Mouse (Mus musculus): ENCODE results near the gene Sgpl1. TPM values are rescaled to one million over a fixed set of nuclear protein-coding genes. Genes with fewer than 3 reads are reported as not detected.

The Sgpl1 gene
- polyA plus RNA-seq, 1 experiment from 2014 or later: 64.5 TPM

DNA sequence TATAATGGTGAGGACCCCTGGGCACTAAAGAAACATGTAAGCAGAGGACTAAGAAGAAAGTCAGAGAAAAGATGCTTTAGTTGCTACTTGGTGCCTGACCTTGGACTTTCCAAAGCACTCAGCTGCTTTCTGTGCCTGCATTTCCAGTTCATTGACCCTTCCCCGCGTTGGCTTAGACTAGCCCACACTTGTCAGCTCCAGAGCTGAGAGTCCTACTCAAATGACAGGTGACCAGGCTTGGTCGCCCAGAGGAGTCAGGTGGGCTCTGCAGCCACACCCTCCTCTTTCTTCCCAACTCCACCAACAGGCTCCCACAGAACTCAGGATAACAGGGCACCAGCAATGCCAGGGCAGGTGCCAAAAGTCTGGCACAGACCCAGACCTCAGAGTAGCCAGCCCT, 14.9 kb upstream of the Sgpl1 start:
- ATAC-seq (ENCODE audit: low FRiP score, low TSS enrichment): no peak
- Histone ChIP-seq H3K9me3 (ENCODE audit: control insufficient read depth, low read length) (no peaks in the 10 kb centered on the region), H3K27ac (replicated peaks; ENCODE audit: low read depth, low read length) (no peak overlapping the region), H3K4me2 (ENCODE audit: low read length) (no peak overlapping the region), H3K36me3 (ENCODE audit: control insufficient read depth, insufficient read depth, low read length) (no peaks in the 10 kb centered on the region), H3K9ac (replicated peaks; ENCODE audit: low read length) (no peak overlapping the region), H3K4me1 (ENCODE audit: control insufficient read depth, insufficient read depth, low read length) (no peaks in the 10 kb centered on the region), H3K4me3 (replicated peaks; ENCODE audit: low read depth, low read length) (no peak overlapping the region), H3K27me3 (ENCODE audit: control insufficient read depth, insufficient read depth, low read length) (no peaks in the 10 kb centered on the region)
- WGBS: 75% methylated on average over 3 of the region's 3 CpGs
- DNase-seq: no peak

DNA sequence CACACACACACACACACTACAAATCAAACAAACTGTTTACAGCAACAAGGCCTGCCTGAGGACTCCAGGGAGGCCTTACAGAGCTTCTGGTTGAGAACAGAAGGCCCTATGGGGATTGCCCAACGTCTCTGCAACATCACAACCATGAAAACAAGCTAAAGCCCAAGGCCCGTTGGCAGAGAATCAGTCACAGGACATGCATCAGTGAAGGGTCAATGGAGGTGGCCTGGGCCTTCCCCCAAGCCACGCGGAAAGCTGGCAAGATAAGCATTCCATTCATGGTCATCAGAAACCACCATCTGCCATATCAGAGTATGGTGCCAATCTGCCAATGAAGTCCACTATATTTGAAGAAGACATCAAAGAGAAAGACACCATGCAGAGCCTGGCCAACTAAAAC, 13.2 kb upstream of the Sgpl1 start:
- Histone ChIP-seq H3K9me3 (ENCODE audit: control insufficient read depth, low read length) (no peaks in the 10 kb centered on the region), H3K9ac (replicated peaks; ENCODE audit: low read length) (no peak overlapping the region), H3K27me3 (ENCODE audit: control insufficient read depth, insufficient read depth, low read length) (no peaks in the 10 kb centered on the region), H3K27ac (replicated peaks; ENCODE audit: low read depth, low read length) (no peak overlapping the region), H3K4me3 (replicated peaks; ENCODE audit: low read depth, low read length) (no peak overlapping the region), H3K4me1 (ENCODE audit: control insufficient read depth, insufficient read depth, low read length) (no peaks in the 10 kb centered on the region), H3K4me2 (ENCODE audit: low read length) (no peak overlapping the region), H3K36me3 (ENCODE audit: control insufficient read depth, insufficient read depth, low read length) (no peaks in the 10 kb centered on the region)
- 76% methylated on average over 4 of the region's 4 CpGs for WGBS
- no peak for DNase-seq
- no peak for ATAC-seq (ENCODE audit: low FRiP score, low TSS enrichment)

DNA sequence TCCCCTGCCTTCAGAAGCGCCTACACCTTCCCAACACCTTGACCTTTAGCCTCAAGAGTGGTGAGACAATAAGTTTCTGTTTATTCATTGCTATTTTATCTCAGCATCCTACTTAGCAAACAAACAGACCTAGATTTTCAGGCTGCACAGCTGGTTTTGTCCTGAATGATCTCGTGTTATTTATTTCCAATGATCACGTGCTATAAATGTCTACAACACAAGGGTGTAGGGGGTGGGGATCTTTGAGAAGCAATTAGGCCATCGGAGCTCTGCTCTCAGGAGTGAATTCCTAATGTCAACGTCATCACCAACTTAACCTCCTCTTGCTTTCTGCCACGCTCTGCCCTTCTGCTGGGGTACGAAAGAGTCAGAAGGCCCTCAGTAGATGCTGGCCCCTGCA, 12.6 kb upstream of the Sgpl1 start:
- Histone ChIP-seq H3K9ac (replicated peaks; ENCODE audit: low read length) (no peak overlapping the region), H3K27me3 (ENCODE audit: control insufficient read depth, insufficient read depth, low read length) (no peaks in the 10 kb centered on the region), H3K9me3 (ENCODE audit: control insufficient read depth, low read length) (no peaks in the 10 kb centered on the region), H3K4me2 (ENCODE audit: low read length) (no peak overlapping the region), H3K4me1 (ENCODE audit: control insufficient read depth, insufficient read depth, low read length) (no peaks in the 10 kb centered on the region), H3K4me3 (replicated peaks; ENCODE audit: low read depth, low read length) (no peak overlapping the region), H3K36me3 (ENCODE audit: control insufficient read depth, insufficient read depth, low read length) (no peaks in the 10 kb centered on the region), H3K27ac (replicated peaks; ENCODE audit: low read depth, low read length) (no peak overlapping the region)
- ATAC-seq (ENCODE audit: low FRiP score, low TSS enrichment) (no peak), DNase-seq (no peak)
- WGBS: 88% methylated on average over 7 of the region's 7 CpGs

DNA sequence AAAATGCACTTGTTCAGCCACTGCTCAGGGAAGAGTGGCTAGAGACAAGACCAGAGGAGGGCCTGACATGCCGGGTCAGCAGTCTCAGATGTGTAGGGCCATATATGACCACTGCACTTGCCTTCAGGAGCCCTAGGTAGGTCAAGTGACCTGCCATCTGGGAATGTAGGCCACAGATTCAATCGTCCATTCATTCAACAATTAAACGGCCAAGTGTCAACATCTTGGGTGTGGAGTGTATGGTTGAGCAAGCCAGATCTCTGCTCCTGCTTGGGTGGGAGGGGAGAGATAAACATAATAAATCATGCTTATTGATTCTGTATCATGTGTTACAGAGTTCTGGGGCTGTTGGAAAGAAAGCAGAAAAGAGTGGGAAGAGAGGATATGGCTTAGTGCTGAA, 11.1 kb upstream of the Sgpl1 start:
- H3K4me1 ChIP-seq (ENCODE audit: control insufficient read depth, insufficient read depth, low read length): no peaks in the 10 kb centered on the region
- no peaks in the 10 kb centered on the region for H3K9me3 ChIP-seq (ENCODE audit: control insufficient read depth, low read length)
- no peak overlapping the region for H3K4me2 ChIP-seq (ENCODE audit: low read length)
- H3K27ac ChIP-seq (replicated peaks; ENCODE audit: low read depth, low read length): no peak overlapping the region
- no peak overlapping the region for H3K9ac ChIP-seq (replicated peaks; ENCODE audit: low read length)
- ATAC-seq (ENCODE audit: low FRiP score, low TSS enrichment) (no peak), DNase-seq (no peak)
- H3K36me3 ChIP-seq (ENCODE audit: control insufficient read depth, insufficient read depth, low read length): no peaks in the 10 kb centered on the region
- H3K27me3 ChIP-seq (ENCODE audit: control insufficient read depth, insufficient read depth, low read length): no peaks in the 10 kb centered on the region
- WGBS: 85% methylated on average over 3 of the region's 3 CpGs
- H3K4me3 ChIP-seq (replicated peaks; ENCODE audit: low read depth, low read length): no peak overlapping the region

DNA sequence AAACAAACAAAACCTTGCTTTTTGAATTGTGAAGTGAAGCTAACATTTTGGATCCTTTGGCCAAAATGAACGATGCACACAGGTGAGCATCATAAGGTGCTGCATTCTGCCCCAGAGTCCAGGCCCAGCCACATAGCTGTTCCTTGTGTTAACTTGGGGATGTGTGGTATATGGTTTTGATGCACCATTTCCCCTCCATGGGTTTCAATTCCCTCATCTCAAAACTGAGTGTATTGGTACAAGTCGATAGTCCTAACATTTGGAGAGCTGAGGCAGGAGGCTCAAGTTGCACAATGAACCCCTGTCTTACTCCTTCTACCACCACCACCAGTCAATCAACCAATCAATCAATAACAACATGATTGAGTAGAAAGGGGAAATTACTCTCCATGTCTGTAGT, 8.9 kb upstream of the Sgpl1 start:
- 92% methylated on average over 2 of the region's 2 CpGs for WGBS
- no peak for ATAC-seq (ENCODE audit: low FRiP score, low TSS enrichment)

DNA sequence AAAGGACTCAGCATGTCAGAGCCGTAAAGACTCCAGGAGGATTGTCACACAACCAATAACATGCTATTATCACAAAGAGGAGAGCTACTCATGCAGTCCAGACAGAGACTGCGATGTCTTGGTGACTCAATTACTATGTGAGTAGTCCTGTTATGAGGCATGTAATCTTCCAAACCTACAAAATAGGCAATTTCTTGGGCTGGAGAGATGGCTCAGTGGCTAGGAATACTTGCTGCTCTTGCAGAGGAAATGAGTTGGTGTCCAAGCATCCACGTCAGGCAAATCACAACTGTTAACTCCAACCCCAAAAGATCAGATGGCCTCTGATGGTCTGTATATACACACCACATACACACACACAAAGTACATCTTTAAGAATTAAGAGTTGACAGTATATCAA, 8.1 kb upstream of the Sgpl1 start:
- Histone ChIP-seq H3K4me2 (ENCODE audit: low read length) (no peak overlapping the region), H3K4me1 (ENCODE audit: control insufficient read depth, insufficient read depth, low read length) (no peaks in the 10 kb centered on the region), H3K4me3 (replicated peaks; ENCODE audit: low read depth, low read length) (no peak overlapping the region), H3K9ac (replicated peaks; ENCODE audit: low read length) (no peak overlapping the region), H3K27ac (replicated peaks; ENCODE audit: low read depth, low read length) (no peak overlapping the region), H3K9me3 (ENCODE audit: control insufficient read depth, low read length) (no peaks in the 10 kb centered on the region), H3K36me3 (ENCODE audit: control insufficient read depth, insufficient read depth, low read length) (no peaks in the 10 kb centered on the region), H3K27me3 (ENCODE audit: control insufficient read depth, insufficient read depth, low read length) (no peaks in the 10 kb centered on the region)
- ATAC-seq (ENCODE audit: low FRiP score, low TSS enrichment): no peak
- WGBS: 84% methylated on average over 3 of the region's 3 CpGs
- DNase-seq: no peak

More for the DNA sequence above, 8.9 kb upstream of the Sgpl1 start:
- H3K9ac ChIP-seq (replicated peaks; ENCODE audit: low read length): no peak overlapping the region
- H3K9me3 ChIP-seq (ENCODE audit: control insufficient read depth, low read length): no peaks in the 10 kb centered on the region
- no peaks in the 10 kb centered on the region for H3K36me3 ChIP-seq (ENCODE audit: control insufficient read depth, insufficient read depth, low read length)
- no peaks in the 10 kb centered on the region for H3K27me3 ChIP-seq (ENCODE audit: control insufficient read depth, insufficient read depth, low read length)
- H3K4me1 ChIP-seq (ENCODE audit: control insufficient read depth, insufficient read depth, low read length): no peaks in the 10 kb centered on the region
- no peak overlapping the region for H3K4me2 ChIP-seq (ENCODE audit: low read length)
- no peak for DNase-seq
- H3K4me3 ChIP-seq (replicated peaks; ENCODE audit: low read depth, low read length): no peak overlapping the region
- H3K27ac ChIP-seq (replicated peaks; ENCODE audit: low read depth, low read length): no peak overlapping the region

DNA sequence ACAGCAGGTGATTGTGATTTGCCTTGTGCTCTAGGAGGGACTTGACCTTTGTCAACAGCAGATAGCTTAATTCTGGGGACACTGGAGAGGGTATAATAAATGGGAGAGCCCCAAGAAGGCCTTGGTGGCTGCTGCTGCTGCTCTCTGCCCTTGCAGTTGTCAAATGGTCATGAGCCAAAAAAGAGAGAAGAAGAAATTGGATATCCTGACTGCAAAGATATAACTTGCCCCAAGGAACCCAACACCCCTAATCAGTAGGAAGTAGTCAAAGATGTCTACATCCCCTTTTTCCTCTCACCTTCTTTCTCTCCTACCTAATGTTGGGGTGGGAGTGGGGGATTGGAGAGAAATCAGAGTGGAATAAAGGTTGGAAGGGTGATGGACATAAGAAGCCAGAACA, 4.6 kb upstream of the Sgpl1 start:
- Histone ChIP-seq H3K27me3 (ENCODE audit: control insufficient read depth, insufficient read depth, low read length) (no peaks in the 10 kb centered on the region), H3K4me1 (ENCODE audit: control insufficient read depth, insufficient read depth, low read length) (no peaks in the 10 kb centered on the region), H3K4me2 (ENCODE audit: low read length) (no peak overlapping the region), H3K36me3 (ENCODE audit: control insufficient read depth, insufficient read depth, low read length) (no peaks in the 10 kb centered on the region), H3K27ac (replicated peaks; ENCODE audit: low read depth, low read length) (no peak overlapping the region), H3K4me3 (replicated peaks; ENCODE audit: low read depth, low read length) (no peak overlapping the region), H3K9me3 (ENCODE audit: control insufficient read depth, low read length) (no peaks in the 10 kb centered on the region), H3K9ac (replicated peaks; ENCODE audit: low read length) (no peak overlapping the region)
- no peak for ATAC-seq (ENCODE audit: low FRiP score, low TSS enrichment)
- no peak for DNase-seq

DNA sequence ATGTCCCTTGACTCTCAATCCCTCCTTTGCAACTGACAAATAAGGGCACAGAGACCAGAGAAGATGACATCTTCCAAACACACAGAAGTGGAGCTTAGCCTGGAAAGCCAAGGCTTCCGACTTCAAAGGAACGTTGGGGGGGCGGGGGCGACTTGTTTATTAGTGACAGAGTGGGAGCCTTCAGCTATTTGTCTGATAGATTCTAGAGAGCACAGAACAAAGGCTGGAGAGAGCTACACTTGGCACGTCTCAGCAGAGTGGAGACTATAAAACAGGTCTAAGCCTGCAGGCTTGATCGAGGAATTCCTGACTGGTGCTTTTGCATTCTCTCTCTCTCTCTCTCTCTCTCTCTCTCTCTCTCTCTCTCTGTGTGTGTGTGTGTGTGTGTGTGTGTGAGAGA, 3.1 kb upstream of the Sgpl1 start:
- Histone ChIP-seq H3K27me3 (ENCODE audit: control insufficient read depth, insufficient read depth, low read length) (no peaks in the 10 kb centered on the region), H3K9ac (replicated peaks; ENCODE audit: low read length) (no peak overlapping the region), H3K4me3 (replicated peaks; ENCODE audit: low read depth, low read length) (no peak overlapping the region), H3K4me1 (ENCODE audit: control insufficient read depth, insufficient read depth, low read length) (peaks cover 1% of the 10 kb centered on the region; the same call in 1 of the 2 replicates), H3K4me2 (ENCODE audit: low read length) (no peak overlapping the region), H3K9me3 (ENCODE audit: control insufficient read depth, low read length) (no peaks in the 10 kb centered on the region), H3K27ac (replicated peaks; ENCODE audit: low read depth, low read length) (no peak overlapping the region), H3K36me3 (ENCODE audit: control insufficient read depth, insufficient read depth, low read length) (no peaks in the 10 kb centered on the region)
- ATAC-seq (ENCODE audit: low FRiP score, low TSS enrichment) (no peak), DNase-seq (no peak)
- 55% methylated on average over 6 of the region's 6 CpGs for WGBS

DNA sequence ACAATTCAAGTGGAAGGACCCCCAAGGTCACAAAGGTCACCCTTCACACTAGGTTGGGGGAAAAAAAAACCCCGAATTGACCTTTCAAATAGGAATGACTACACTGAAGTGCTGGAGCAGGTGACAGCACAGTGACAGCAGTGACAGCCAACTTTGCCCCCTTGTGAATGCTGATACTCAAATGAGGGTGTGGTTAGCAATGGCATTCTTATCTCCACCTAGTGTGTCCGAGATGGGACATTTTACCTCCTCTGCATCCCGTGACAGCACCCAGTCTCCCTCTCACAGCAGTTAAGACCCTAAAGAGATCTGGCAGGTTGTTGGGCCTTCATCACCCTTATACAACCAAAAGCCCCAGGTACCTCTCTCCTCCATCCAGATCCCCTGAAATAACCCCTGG, 2.0 kb upstream of the Sgpl1 start:
- no peak overlapping the region for H3K4me3 ChIP-seq (replicated peaks; ENCODE audit: low read depth, low read length)
- DNase-seq (no peak), ATAC-seq (ENCODE audit: low FRiP score, low TSS enrichment) (no peak)
- H3K36me3 ChIP-seq (ENCODE audit: control insufficient read depth, insufficient read depth, low read length): no peaks in the 10 kb centered on the region
- H3K9ac ChIP-seq (replicated peaks; ENCODE audit: low read length): no peak overlapping the region
- WGBS: 83% methylated on average over 3 of the region's 3 CpGs
- no peak overlapping the region for H3K4me2 ChIP-seq (ENCODE audit: low read length)
- peaks cover 8% of the 10 kb centered on the region; the same call in 1 of the 2 replicates for H3K4me1 ChIP-seq (ENCODE audit: control insufficient read depth, insufficient read depth, low read length)
- H3K27ac ChIP-seq (replicated peaks; ENCODE audit: low read depth, low read length): no peak overlapping the region
- H3K27me3 ChIP-seq (ENCODE audit: control insufficient read depth, insufficient read depth, low read length): no peaks in the 10 kb centered on the region
- H3K9me3 ChIP-seq (ENCODE audit: control insufficient read depth, low read length): no peaks in the 10 kb centered on the region

All from midbrain, embryonic 14.5 days (tissue).